Mouse (Mus musculus): ENCODE measurements around the gene Cnpy2.

Cnpy2 gene

DNA sequence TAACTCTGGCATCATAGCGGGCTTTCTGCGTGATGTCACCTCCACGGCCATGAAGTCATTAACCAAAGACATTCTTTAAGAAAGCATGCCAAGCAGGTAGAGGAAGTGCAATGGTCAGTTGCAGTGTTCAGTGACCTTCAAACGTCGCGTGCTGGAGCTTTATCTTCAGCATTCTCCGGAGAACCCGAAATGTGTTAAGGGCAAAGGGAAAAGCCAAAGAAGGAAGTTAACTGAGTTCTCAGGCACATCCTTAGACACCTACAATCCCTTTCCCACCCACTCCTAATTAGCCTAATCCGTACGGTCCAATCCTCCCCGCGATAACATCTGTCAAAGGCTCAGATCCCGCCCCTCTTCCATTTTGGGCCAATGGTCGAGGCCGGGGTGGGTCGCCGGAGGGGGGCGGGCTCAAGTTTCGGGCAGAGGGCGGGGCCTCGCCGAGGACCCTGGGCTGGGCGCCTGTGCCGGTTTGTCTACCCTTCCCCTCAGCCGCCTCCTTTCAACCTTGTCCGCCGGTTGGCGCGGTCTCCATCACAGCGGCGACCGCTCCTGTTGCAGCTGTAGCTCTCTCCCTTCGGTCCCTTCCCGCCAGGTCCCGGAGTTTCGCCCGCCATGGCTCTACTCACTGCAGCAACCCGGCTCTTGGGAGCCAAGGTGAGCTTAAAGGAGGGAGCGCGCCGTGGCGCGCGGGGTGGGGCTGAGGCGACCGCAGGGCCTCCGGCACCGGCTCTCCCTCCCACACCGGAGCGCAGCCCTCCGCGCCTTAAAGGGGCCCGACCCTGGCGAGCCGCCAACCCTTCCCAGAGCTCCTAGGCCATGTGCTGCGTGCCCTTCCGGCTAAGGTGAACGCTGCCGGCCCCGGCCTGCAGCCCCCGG is 15.3 kb downstream of the Cnpy2 start, which contains the start of gene Cs:
Gene Cs (plus strand): TSS at position 429 of the 876 bp plus-strand sequence.
- ChIA-PET POLR2A (interaction anchor here (0.5 to 14.1 kb wide), 60 partner anchors 9 to 676 kb away, joined by 3 to 252 read pairs (median 4); partner anchors contain the start of genes Cnpy2 (in 3 of the 4), Pa2g4 (in 3 of the 4), Zc3h10 (in 3 of the 4) and Nabp2 (in 2 of the 4)), CTCF (interaction anchor here in 2 of 4 experiments (0.7 to 2.1 kb wide), 8 partner anchors 11 to 74 kb away, joined by 3 to 7 read pairs (median 4); partner anchors contain the start of genes Cnpy2 (in 1 of the 2), Nabp2 (in 1 of the 2) and Rnf41 (in 1 of the 2))

DNA sequence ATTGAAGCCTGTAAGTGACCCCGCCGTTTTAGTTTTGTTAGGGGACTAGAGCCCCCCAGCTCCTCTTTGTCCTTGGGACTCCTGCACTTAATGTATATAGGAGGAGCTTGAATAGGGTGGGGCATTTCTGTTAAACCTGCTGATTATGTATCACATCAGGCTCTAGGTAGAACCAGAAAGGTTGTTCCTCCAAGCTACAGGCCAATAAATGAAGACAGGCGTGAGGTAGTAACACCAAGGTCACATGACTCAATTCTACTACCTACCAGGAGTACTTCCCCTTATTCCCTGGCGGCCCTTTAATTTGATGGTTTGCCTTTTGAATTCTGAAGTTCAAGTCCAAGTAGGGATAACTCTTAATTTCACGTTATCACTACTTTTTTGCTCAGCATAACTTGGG is 16.2 kb downstream of the Cnpy2 start:
- POLR2A ChIA-PET = interaction anchor here (0.5 to 14.1 kb wide), 51 partner anchors 9 to 676 kb away, joined by 3 to 252 read pairs (median 4); partner anchors contain the start of genes Cnpy2 (in 3 of the 4), Zc3h10 (in 3 of the 4), Nabp2 (in 2 of the 4) and Pa2g4 (in 2 of the 4)
- CTCF ChIA-PET = interaction anchor here in 2 of 4 experiments (0.7 to 2.1 kb wide), 9 partner anchors 12 to 662 kb away, joined by 3 to 7 read pairs (median 3); partner anchors contain the start of genes Cnpy2 (in 1 of the 2), Nabp2 (in 1 of the 2) and Rnf41 (in 1 of the 2)

DNA sequence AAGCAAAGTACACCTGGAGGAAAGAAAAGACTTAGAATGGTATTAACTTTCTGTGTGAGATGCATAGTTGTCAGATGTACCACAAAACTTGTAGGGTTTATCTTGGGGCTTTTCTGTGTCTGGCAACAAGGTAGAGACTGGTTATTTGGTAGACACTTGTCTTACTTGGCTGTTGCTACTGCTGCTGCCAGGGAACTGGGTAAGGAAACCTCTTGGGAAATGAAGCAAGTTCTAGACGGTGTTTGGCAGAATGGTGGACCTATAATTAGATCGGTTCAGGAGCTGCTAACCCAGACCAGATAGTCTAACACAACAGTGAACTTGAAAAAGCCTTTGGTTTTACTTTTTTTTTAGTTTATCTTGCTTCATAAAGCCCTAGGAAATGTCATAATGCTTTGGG is 16.7 kb downstream of the Cnpy2 start:
- ChIA-PET CTCF (interaction anchor here in 2 of 4 experiments (0.7 to 2.1 kb wide), 5 partner anchors 17 to 662 kb away, joined by 3 to 7 read pairs (median 6); partner anchors contain the start of gene Cnpy2 (in 1 of the 2)), POLR2A (interaction anchor here in 2 of 4 experiments (0.6 to 14.1 kb wide), 25 partner anchors 12 to 557 kb away, joined by 3 to 252 read pairs (median 7); partner anchors contain the start of genes Cnpy2 (in 2 of the 2), Nabp2 (in 2 of the 2), Pan2 (in 2 of the 2) and Rnf41 (in 2 of the 2))

DNA sequence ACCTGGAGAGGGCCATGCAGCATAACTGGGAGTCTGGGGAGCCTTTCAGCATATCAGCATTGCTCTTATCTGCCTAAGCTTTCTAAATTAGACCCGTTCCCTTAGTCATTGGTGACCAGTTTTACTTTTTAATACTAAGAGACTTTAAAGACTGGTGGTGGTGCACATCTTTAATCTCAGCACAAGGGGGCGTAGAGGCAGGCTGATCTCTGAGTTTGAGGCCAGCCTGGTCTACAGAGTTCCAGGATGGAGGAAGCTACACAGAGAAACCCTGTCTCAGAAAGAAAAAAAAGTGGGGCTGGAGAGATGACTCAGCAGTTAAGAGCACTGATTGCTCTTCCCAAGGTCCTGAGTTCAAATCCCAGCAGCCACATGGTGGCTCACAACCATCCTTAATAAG is 18.0 kb downstream of the Cnpy2 start:
- CTCF ChIA-PET = interaction anchor here (0.5 to 1.4 kb wide), 13 partner anchors 9 to 259 kb away, joined by 3 to 8 read pairs (median 3); partner anchors contain the start of gene Stat2 (in 1 of the 4)
- POLR2A ChIA-PET = interaction anchor here in 3 of 4 experiments (0.6 to 14.1 kb wide), 20 partner anchors 10 to 579 kb away, joined by 3 to 252 read pairs (median 4); partner anchors contain the start of genes Cnpy2 (in 2 of the 3), Coq10a (in 2 of the 3), Nabp2 (in 1 of the 3) and Naca (in 1 of the 3)

DNA sequence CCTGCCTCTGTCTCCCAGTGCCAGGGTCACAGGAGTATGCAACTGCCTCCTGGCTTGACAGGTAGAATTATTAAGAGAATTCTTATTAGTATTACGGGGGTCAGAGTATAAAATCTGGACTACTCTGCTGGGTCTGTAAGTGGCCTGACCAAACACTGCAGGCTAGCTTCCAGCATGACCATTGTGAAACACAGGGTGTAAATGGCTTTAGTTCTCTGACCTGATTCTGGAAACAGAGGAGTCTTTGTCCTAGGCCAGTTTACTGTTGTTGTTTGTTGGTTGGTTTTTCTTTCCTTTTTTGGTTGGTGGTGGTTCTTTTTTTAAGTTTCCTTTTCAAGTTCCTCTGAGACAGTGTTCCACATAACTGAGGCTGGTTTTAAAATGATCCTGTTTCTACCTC is 21.2 kb downstream of the Cnpy2 start:
- CTCF ChIA-PET = interaction anchor here in 2 of 4 experiments (0.7 kb wide), 3 partner anchors 96 to 293 kb away, joined by 5 to 14 read pairs (median 5); no protein-coding TSS in a partner anchor

DNA sequence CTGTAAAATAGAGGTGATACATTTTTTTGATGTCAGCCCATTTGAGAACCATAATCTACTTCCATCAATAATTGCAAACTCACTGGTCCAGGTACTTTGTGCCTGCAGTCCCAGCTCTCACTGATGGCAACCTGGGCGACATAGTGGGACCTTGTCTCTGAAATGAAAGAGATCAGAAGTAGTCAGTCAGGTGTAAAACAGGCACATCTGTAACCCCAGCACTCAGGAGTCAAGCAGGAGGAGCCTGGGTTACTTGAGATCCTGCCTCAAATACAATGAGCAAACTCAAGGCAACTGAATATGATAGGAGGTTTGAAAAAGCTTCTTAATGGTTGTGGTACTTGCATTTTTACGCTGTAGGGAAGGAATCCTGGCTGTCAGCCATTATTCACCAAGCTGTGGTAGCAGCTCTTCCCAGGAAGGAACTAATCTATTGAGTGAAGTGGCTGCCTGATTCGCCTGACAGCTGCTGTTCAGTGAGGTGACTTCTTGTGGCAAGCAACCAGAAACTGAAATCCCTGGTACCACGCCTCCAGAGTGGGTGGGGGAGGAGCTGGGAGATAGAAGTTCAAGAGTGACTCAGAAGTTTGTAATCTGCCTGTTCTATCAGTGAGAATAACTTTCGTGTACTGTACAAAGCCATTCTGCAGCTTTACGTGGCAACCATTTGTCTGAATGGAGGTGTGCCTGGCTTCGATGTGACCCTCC is 22.5 kb downstream of the Cnpy2 start:
- ChIA-PET POLR2A (interaction anchor here (0.6 to 14.1 kb wide), 38 partner anchors 9 to 716 kb away, joined by 3 to 252 read pairs (median 5); partner anchors contain the start of genes Cnpy2 (in 3 of the 4), Coq10a (in 2 of the 4), Pan2 (in 2 of the 4) and Rnf41 (in 2 of the 4)), CTCF (interaction anchor here (0.5 to 1.7 kb wide), 26 partner anchors 10 to 818 kb away, joined by 3 to 14 read pairs (median 4); partner anchors contain the start of genes Cnpy2 (in 1 of the 4), Coq10a (in 1 of the 4) and Myl6 (in 1 of the 4))

More for the DNA sequence above, 21.2 kb downstream of the Cnpy2 start:
- POLR2A ChIA-PET = interaction anchor here in 3 of 4 experiments (0.8 to 14.1 kb wide), 7 partner anchors 15 to 289 kb away, joined by 3 to 252 read pairs (median 4); partner anchors contain the start of genes Cnpy2 (in 1 of the 3) and Coq10a (in 1 of the 3)

DNA sequence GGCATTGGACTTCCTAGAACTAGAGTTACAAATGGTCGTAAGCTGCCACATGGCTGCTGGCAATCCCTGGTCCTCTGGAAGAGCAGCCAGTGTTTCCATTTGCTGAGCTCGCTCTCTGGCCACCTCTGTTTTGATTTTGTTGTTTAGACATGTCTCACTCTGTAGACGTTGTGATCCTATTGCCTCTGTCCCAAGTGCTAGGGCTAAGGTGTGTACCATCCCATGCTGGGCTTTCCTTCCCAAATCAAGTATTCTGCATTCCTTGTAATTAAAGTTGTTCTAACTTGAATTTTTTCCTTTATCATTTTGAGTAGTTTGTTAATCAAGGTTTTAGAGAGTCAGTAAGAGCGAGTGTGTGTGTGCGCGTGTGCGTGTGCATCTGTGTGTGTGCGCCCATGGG is 25.3 kb downstream of the Cnpy2 start:
- ChIA-PET CTCF (interaction anchor here in 3 of 4 experiments (0.6 to 2.2 kb wide), 4 partner anchors 11 to 15 kb away, joined by 3 to 9 read pairs (median 4); no protein-coding TSS in a partner anchor), POLR2A (interaction anchor here in 3 of 4 experiments (0.6 to 2.7 kb wide), 13 partner anchors 10 to 136 kb away, joined by 3 to 9 read pairs (median 3); partner anchors contain the start of genes Cs (in 2 of the 3), Cnpy2 (in 1 of the 3), Coq10a (in 1 of the 3) and Nabp2 (in 1 of the 3))

DNA sequence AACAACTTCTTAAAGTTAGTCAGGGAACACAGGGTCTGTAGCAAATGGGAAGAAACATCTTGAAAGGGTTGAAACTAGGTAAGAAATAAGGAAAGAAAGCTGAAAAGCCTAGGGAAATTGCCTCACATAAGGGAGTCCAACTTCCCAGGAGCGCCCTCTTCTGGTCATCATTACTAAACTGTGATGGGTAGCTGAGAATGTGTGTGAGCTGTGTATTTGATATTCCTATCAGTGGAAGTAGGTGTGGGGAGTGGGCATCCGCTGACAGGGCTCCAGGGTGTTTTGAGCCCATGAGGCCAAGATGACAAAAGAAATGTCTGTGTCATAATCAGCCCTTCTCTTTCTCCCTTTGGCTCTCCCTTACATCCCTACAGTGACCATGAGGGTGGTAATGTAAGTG is 36.5 kb downstream of the Cnpy2 start:
- POLR2A ChIA-PET = interaction anchor here in 3 of 4 experiments (0.6 to 4.3 kb wide), 34 partner anchors 8 to 406 kb away, joined by 3 to 36 read pairs (median 4); partner anchors contain the start of genes Coq10a (in 3 of the 3), Cnpy2 (in 2 of the 3), Nabp2 (in 2 of the 3) and Rnf41 (in 2 of the 3)
- CTCF ChIA-PET = interaction anchor here (0.5 to 3.0 kb wide), 72 partner anchors 8 to 304 kb away, joined by 3 to 38 read pairs (median 4); partner anchors contain the start of genes Coq10a (in 4 of the 4), Nabp2 (in 2 of the 4), Pan2 (in 2 of the 4) and Rnf41 (in 2 of the 4)

DNA sequence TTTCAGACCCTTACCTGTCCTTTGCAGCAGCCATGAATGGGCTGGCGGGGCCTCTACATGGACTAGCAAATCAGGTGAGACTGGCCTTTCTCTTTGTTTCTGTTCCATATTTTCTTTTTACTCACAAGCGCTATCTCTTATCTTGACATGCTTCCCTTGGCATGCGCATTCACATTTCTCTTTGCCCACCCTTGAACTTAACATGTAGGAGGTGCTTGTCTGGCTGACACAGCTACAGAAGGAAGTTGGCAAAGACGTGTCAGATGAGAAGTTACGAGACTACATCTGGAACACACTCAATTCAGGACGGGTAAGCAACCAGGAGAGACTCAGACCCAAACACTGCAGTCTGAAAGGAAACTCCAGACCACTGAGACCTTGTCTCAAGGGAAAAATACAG is 37.0 kb downstream of the Cnpy2 start:
- POLR2A ChIA-PET = interaction anchor here in 3 of 4 experiments (0.7 to 4.3 kb wide), 27 partner anchors 9 to 406 kb away, joined by 3 to 36 read pairs (median 4); partner anchors contain the start of genes Coq10a (in 3 of the 3), Cnpy2 (in 2 of the 3), Ankrd52 (in 1 of the 3) and Cs (in 1 of the 3)
- CTCF ChIA-PET = interaction anchor here (0.5 to 3.0 kb wide), 64 partner anchors 7 to 304 kb away, joined by 3 to 38 read pairs (median 4); partner anchors contain the start of genes Coq10a (in 4 of the 4), Myl6b (in 2 of the 4), Nabp2 (in 2 of the 4) and Pan2 (in 2 of the 4)

DNA sequence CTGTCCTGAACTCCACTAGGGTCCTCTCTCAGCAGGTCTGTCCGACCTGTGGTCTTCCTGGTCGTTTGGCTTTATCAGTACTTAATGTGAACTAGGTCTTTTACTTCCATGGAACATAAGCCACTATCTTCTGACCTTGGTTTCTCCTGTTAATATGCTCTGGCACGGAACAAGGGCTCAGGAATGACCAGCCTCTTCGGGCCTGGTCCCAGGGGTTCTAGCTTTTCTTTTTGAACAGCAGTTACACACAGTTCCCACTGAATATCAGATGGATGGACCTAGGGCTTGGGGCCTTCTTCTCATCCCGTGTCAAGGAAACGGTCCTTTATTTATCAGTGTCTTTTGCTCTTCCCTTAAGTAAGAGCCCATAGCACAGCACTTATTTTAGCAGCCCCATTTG is 39.6 kb downstream of the Cnpy2 start:
- CTCF ChIA-PET = interaction anchor here (0.6 to 1.5 kb wide), 15 partner anchors 9 to 535 kb away, joined by 3 to 8 read pairs (median 4); partner anchors contain the start of genes Cs (in 1 of the 4), Nabp2 (in 1 of the 4), Pa2g4 (in 1 of the 4) and Rnf41 (in 1 of the 4)
- POLR2A ChIA-PET = interaction anchor here (0.6 to 2.9 kb wide), 20 partner anchors 8 to 186 kb away, joined by 3 to 13 read pairs (median 4); partner anchors contain the start of genes Cnpy2 (in 2 of the 4), Ankrd52 (in 1 of the 4), Cs (in 1 of the 4) and Myl6 (in 1 of the 4)

DNA sequence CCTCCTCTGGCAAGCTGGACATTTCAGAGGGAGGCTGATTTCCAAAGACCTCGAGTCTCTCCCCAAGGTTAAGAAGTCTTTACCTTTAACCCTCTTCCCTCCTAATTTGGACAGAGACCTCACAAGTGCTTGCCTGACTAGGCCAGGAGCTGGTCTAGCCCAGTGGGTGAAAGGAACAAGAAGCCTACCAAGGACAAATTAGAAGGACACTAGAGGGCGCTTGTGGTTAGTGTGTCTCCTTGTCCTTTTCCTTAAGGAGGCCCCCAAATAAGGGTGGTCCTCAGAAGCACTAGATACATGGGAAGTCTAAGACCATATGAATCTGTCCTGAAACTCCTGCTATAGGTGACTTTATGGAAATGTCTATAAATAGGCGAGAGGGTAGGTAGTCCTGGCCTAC is 40.3 kb downstream of the Cnpy2 start:
- POLR2A ChIA-PET = interaction anchor here in 3 of 4 experiments (0.6 to 2.9 kb wide), 16 partner anchors 10 to 185 kb away, joined by 3 to 13 read pairs (median 4); partner anchors contain the start of genes Ankrd52 (in 1 of the 3), Cnpy2 (in 1 of the 3), Pan2 (in 1 of the 3) and Zc3h10 (in 1 of the 3)
- CTCF ChIA-PET = interaction anchor here (0.6 to 1.5 kb wide), 19 partner anchors 8 to 534 kb away, joined by 3 to 13 read pairs (median 3); partner anchors contain the start of genes Cs (in 1 of the 4), Nabp2 (in 1 of the 4), Pa2g4 (in 1 of the 4) and Rnf41 (in 1 of the 4)

DNA sequence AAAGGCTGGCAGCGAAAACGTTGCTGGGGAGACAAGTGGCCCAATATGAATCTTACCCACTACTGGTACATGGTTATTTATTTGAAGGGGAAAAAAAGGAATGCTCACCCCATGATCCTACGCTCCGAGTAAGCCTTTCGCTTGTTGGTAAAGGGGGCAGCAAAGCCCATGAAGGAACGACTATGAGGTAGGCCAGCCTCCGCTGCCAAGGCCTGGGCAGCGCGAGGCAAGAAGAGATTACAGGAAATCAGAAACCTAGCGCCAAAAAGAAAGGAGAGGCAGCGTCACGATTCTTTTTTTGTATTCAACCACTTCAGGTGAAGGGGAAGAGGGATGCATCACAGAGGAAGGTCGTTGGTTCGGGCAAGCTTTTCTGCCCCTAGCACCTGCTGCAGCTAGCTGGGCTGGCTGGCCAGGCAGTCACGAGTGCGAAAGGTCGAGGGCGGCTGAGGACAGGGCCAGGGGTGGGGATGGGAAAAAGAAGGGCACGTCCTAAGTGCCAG is 45.7 kb downstream of the Cnpy2 start:
- POLR2A ChIA-PET = interaction anchor here (0.5 to 7.1 kb wide), 55 partner anchors 9 to 1069 kb away, joined by 3 to 42 read pairs (median 6); partner anchors contain the start of genes Cnpy2 (in 3 of the 4), Nabp2 (in 3 of the 4), Pan2 (in 3 of the 4) and Rnf41 (in 3 of the 4)
- CTCF ChIA-PET = interaction anchor here (0.5 to 4.6 kb wide), 12 partner anchors 8 to 1141 kb away, joined by 3 to 38 read pairs (median 4); partner anchors contain the start of gene Ankrd52 (in 1 of the 4)

DNA sequence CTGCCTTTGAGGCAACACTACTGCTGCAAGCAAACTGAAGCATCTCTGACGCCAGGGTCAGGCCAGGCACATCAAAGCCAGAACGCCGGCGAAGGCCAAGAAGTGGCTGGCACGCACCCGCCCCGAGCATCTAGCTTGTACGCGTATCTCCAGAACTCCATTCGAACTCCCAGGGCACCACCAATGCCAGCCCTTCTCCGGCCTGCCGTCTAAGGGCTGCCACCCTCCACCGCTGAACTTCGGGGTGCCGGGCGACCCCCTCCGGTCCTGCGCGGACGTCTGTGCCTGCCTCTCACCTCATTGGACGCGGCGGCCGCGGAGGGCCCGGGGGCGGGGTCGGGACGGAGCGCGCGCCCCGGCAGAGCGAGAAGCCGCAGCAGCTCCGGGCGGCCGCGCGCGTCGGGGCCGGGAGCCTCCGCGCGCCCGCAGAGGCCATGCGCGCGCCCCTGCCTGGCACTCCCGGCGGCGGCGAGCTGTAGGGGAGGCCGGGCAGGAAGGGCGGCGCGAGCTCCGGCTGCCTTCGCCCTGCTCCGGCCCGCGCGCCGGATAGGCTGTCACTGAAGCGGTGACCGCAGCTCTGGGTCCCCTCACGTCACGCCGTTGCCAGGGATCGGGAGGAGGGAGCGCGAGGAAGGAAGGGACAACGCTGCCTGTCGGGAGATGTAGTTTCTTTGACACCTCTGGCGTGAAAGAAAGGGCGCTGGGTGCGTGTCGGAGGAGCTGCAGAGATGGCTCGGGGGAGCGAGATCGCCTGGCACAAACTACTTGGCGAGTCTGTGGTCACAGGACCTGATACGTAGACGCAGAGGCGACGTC is 46.4 kb downstream of the Cnpy2 start, which contains the start of gene Coq10a:
Gene Coq10a (minus strand): TSS at position 596 of the 816 bp plus-strand sequence.
- ChIA-PET POLR2A (interaction anchor here (0.5 to 7.1 kb wide), 84 partner anchors 7 to 1069 kb away, joined by 3 to 42 read pairs (median 5); partner anchors contain the start of genes Cnpy2 (in 4 of the 4), Esyt1 (in 3 of the 4), Gls2 (in 3 of the 4) and Nabp2 (in 3 of the 4)), CTCF (interaction anchor here (0.5 to 4.6 kb wide), 18 partner anchors 9 to 1142 kb away, joined by 3 to 38 read pairs (median 4); partner anchors contain the start of genes Ankrd52 (in 1 of the 4), Nabp2 (in 1 of the 4), Rnf41 (in 1 of the 4) and Zc3h10 (in 1 of the 4))

DNA sequence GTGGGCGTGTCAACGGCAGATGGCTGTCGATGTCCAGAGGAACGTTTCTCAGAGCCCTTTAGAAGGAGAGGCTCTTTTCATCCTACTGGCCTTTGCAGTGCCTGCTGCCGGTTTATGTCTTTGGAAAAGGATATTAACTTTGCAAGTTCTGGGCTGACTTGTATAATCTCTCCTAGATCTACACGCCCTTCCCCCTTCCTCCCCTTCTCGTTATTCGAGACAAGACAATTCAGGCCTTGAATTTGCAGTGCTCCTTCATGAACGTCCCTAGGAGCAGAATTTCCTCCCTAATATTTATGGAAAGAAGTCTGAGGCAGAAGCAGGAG is 46.9 kb downstream of the Cnpy2 start:
- CTCF ChIA-PET = interaction anchor here in 3 of 4 experiments (0.8 to 4.6 kb wide), 9 partner anchors 8 to 178 kb away, joined by 4 to 38 read pairs (median 6); partner anchors contain the start of genes Ankrd52 (in 1 of the 3), Nabp2 (in 1 of the 3), Rnf41 (in 1 of the 3) and Zc3h10 (in 1 of the 3)
- POLR2A ChIA-PET = interaction anchor here (0.5 to 7.1 kb wide), 80 partner anchors 8 to 532 kb away, joined by 3 to 42 read pairs (median 5); partner anchors contain the start of genes Cnpy2 (in 4 of the 4), Esyt1 (in 3 of the 4), Gls2 (in 3 of the 4) and Nabp2 (in 3 of the 4)
